Mouse (Mus musculus): ENCODE measurements around the gene Zfp318.

DNA sequence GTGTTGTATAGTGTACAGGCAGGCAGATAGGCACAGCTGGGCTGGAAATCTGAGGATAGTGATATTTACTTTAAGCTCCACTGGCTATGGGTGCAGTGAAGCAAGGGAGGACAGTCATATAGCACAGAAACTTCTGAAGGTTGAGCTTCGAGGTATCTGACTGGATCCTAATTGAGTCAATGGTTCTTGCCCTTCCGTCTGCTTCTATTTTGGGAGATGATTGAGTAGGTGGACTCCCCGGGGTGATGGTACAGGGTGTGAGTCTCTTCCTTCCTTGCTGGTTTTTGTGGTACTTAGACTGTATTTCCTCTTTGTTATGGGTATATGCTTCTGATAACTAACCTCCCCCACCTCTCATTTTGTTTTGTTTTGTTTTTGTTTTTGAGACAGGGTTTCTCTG lies 4.7 kb downstream of the Zfp318 start:
- TF ChIP-seq CTCF (IDR thresholded peaks at IDR 0.05; ENCODE audit: low read depth) (no peak), EP300 (IDR thresholded peaks at IDR 0.05; ENCODE audit: low read depth) (no peak)

All from liver, embryonic 14.5 days (tissue).